Mouse (Mus musculus) embryonic fibroblast, embryonic 13.5 days (primary cell): ENCODE data around the gene Erc2.

Experiments used
- CTCF ChIP-seq: IDR thresholded peaks from 2 replicates; pipeline ENCODE4 v1.5.1; 2011; ENCODE audit warnings: mild to moderate bottlenecking, control low read depth, low read length, moderate library complexity, borderline replicate concordance; ENCODE audit not compliant: insufficient read depth
- POLR2A ChIP-seq: IDR thresholded peaks from 2 replicates; pipeline ENCODE4 v1.6.1; 2011; ENCODE audit warnings: low read depth, mild to moderate bottlenecking, control low read depth, low read length, moderate library complexity

DNA sequence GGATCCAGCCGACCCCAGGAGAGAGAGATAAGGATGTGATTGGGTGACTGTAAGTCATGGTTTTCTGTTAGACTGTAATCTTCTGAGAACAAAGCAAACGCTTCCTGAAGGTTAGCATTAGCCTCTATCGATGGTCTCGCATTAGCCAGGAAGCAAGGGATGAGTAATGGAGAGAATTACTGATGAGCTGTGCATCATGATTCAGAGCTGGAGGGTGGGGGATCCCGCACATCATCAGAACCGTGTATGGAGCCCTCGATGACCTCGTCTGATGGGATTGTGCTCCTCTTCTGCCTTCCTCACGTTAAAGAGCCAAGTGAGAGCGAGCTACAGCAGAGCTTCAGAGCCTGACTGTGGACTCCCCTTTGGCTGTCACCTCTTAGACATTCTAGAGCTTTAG lies 6.5 kb downstream of the Erc2 start:
- TF ChIP-seq CTCF (no peak), POLR2A (no peak)
